Mouse (Mus musculus) limb, embryonic 14.5 days (tissue): ENCODE measurements around the gene Rxra. TPM values are rescaled to one million over a fixed set of nuclear protein-coding genes. Genes with fewer than 3 reads are reported as not detected.

ENCODE experiments used
- ATAC-seq: fragments of 200-750 bp; cut with Nextera tagmentation; 2 replicates; pipeline ENCODE4 v1.8.0; 2017; ENCODE audit warnings: low read depth, moderate number of reproducible peaks, moderate TSS enrichment; ENCODE audit not compliant: low FRiP score
- DNase-seq: peaks from one replicate; pipeline ENCODE4 v3.0.0-alpha.2; 2015; ENCODE audit warnings: low spot score
- H3K27ac ChIP-seq: fragments of 300-500 bp; sonication (generic); replicated peaks from 2 replicates; pipeline ENCODE4 v1.5.1; 2014; ENCODE audit warnings: low read depth, mild to moderate bottlenecking, low read length, moderate library complexity, mixed read lengths
- H3K27me3 ChIP-seq: fragments of 300-500 bp; sonication (generic); 2 replicates; pipeline ENCODE4 v1.6.1; 2014; ENCODE audit warnings: low read length, mixed read lengths; ENCODE audit not compliant: control insufficient read depth, insufficient read depth
- H3K36me3 ChIP-seq: fragments of 300-500 bp; sonication (generic); 2 replicates; pipeline ENCODE4 v1.6.1; 2014; ENCODE audit warnings: mild to moderate bottlenecking, low read length, moderate library complexity, mixed read lengths; ENCODE audit not compliant: control insufficient read depth, insufficient read depth
- H3K4me1 ChIP-seq: fragments of 300-500 bp; sonication (generic); 2 replicates; pipeline ENCODE4 v1.6.1; 2014; ENCODE audit warnings: antibody characterized with exemption, low read length, mixed read lengths; ENCODE audit not compliant: control insufficient read depth, insufficient read depth
- H3K4me2 ChIP-seq: fragments of 300-500 bp; sonication (generic); replicated peaks from 2 replicates; pipeline ENCODE4 v1.6.1; 2014; ENCODE audit warnings: low read depth, mild to moderate bottlenecking, low read length, moderate library complexity; ENCODE audit not compliant: severe bottlenecking
- H3K4me3 ChIP-seq: fragments of 300-500 bp; sonication (generic); replicated peaks from 2 replicates; pipeline ENCODE4 v1.5.1; 2014; ENCODE audit warnings: low read length
- H3K9ac ChIP-seq: fragments of 300-500 bp; sonication (generic); 2 replicates; pipeline ENCODE4 v1.6.1; 2014; ENCODE audit warnings: mild to moderate bottlenecking, low read depth, low read length, moderate library complexity; ENCODE audit not compliant: severe bottlenecking
- H3K9me3 ChIP-seq: fragments of 300-500 bp; sonication (generic); 2 replicates; pipeline ENCODE4 v1.6.1; 2016; ENCODE audit warnings: low read length; ENCODE audit not compliant: control insufficient read depth
- POLR2A ChIP-seq: fragments of 200-500 bp; IDR thresholded peaks from 2 replicates; pipeline ENCODE4 v1.8.0; 2012; ENCODE audit warnings: inconsistent platforms, mild to moderate bottlenecking, moderate library complexity, borderline replicate concordance; ENCODE audit not compliant: insufficient read depth, insufficient read length; ENCODE audit errors: extremely low read depth
- WGBS: fragments of 180-500 bp; shearing (Covaris S2); extraction: QIAGEN DNeasy Blood & Tissue Kit; methylation state at CpG from one replicate; pipeline ENCODE4 v1.1.7; 2014; 5-methylcytosine and 5-hydroxymethylcytosine counted together
- polyA plus RNA-seq, 2 experiments: library from polyadenylated mRNA; depleted of rRNA in 1 of 2; stranded (reverse) in 1 of 2; unstranded in 1 of 2; fragments of >200 nt; fragmentation: Nextera tagmentation in 1 of 2; extraction: Ambion mirVana in 1 of 2; gene quantifications; 2 replicates each; pipeline versions ENCODE4 v1.2.1 to v1.2.3; 2012 to 2014

The Rxra gene
- polyA plus RNA-seq, 2 experiments: 13.8 to 56.8 TPM

DNA sequence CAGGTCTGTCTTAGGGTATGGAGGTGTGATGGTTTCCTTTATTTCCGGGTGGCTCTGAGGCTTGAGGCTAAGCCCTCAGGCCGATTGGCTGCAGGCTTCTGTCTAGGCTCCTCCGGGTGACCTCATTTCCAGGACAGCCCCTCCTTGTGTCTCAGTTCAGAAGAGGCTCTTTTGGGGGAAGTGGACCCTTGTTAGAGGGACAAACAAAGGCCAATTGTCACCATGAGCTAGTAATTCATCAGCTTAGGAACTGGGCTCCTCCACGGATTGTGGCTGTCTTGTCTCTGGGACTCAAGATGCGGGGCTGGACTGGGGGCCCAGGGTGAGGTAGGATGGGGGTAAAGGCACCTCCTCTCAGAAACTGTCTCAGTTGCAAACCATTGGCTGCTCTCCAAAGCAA lies 5.5 kb upstream of the Rxra start:
- Histone ChIP-seq H3K4me2 (no peak overlapping the region), H3K9me3 (no peaks in the 10 kb centered on the region), H3K27ac (no peak overlapping the region; the same call in 1 of the 2 replicates), H3K9ac (no peak overlapping the region), H3K4me1 (peaks cover 41% of the 10 kb centered on the region), H3K4me3 (no peak overlapping the region), H3K27me3 (no peaks in the 10 kb centered on the region), H3K36me3 (no peaks in the 10 kb centered on the region)
- 58% methylated on average over 5 of the region's 5 CpGs for WGBS
- no peak for TF ChIP-seq POLR2A
- DNase-seq: no peak
- ATAC-seq: no peak

DNA sequence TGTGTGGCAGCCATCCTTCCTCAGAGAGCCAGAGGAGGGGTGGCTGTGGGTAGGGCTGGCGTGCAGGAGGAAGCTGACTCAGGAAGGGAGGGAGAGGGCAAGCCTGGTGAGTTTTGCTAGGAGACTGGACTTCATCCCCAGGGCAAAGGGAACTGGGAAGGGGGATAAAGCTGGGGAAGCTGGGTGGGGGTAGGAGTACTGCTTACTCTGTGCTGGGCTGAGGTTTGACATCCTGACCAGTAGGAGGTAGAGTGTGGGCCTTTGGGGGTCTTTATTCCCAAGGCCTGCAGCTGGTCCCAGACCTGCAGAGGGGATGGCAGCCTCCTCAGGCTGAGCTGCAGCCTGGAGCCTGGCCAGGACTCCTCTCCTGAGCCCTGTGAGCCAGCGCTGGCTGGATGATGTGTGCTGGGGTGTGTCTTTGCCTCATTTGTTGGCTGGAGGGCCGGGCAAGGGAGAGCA lies 4.6 kb upstream of the Rxra start:
- Histone ChIP-seq H3K27ac (peak overlapping the region; percentile 84), H3K27me3 (no peaks in the 10 kb centered on the region), H3K4me2 (0 out of 2 replicates have a peak overlapping the region, but pooled peaks have one; percentile 10), H3K9ac (peak overlapping the region; percentile 43; the same call in 1 of the 2 replicates), H3K4me3 (no peak overlapping the region), H3K36me3 (no peaks in the 10 kb centered on the region), H3K9me3 (no peaks in the 10 kb centered on the region), H3K4me1 (peaks cover 34% of the 10 kb centered on the region)
- ATAC-seq: peak; percentile 21; the same call in 1 of the 2 replicates
- DNase-seq: peak; percentile 69
- WGBS: 5% methylated on average over 3 of the region's 3 CpGs
- TF ChIP-seq POLR2A: no peak

DNA sequence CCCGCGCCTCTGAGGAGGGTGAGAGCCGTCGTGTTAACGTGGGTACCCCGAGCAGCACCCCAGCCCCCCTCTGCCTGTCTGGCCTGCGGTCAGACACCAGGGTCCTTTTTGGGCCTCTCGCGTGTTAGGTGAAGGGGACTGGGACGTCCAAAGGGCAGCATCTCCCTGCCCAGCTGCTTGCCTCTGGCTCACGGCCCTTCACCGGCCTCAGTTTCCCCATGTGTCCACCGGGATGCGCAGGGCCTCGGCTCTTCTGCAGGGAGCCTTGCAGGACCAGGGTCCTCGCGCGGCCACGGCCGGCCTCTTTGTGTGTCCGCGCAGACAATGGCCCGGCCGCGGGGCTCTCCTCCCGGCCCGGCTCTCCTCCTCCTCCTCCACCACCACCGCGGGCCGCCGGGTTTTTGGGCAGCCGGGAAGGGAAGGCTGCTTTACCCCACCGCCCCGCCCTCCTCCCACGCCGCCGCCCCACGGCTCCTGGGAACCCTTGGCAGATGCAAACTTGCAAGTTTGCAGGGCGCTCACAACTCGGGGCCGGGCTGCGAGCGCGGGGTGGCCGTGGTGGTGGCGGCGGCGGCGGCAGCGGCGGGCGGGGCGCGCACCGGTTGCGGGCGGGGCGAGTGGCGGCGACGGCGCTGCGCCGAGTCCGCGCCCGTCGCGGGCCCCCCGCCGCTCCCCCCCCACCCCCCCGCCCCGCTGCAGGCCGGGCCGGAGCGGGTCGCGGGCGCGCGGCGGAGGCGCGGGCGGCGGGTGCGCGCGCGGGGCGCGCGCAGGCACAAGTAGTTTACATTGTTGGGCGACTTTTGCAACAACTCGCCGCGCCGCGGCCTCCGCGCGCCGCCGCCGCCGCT lies 462 bp downstream of the Rxra start:
- WGBS: 0% methylated on average over 19 of the region's 106 CpGs
- DNase-seq: peak; percentile 62

DNA sequence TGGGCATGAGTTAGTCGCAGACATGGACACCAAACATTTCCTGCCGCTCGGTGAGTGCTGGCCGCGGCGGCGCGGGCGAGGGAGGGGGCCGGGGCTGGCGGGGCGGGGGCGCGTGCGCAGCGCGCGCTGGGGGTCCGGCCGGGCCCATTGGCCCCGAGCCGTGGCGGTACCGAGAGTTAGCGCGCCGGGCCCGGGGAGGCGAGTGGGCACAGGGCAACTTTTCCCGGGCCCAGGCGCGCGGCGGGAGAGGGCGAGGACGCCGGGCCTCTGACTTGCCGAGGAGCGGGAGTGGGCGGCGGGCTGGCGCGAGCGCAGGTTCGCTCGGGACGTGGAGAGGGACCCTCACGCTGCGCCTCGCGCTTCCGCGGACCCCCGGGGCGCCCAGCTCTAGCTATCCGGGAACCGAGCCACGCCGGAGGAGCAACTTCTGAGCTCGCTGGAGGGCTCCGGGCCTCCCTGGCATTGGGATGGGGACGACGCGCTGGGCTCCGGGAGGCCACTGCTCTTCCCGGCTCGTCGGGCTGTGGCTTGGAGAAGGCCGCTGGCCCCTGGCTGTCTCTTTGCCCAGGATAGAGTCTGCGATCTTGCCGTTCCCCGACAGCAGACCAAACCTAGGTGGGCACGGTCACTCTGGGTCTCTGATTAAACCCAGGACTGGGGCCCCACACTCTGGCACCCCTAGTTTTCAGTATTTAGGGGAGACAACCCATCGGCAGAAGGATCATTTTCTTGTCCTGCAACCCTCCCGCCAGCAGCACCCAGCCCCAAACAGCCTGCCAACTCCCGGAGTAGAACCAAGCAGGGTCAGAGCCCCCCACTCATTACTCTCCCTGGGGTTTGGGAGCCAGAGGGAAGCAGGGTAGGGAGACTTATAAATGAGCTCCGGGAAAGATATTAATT lies 1.4 kb downstream of the Rxra start:
- peak overlapping the region; percentile 99 for H3K27ac ChIP-seq
- DNase-seq: no peak
- WGBS: under 1% methylated on average over 42 of the region's 77 CpGs
- H3K9me3 ChIP-seq: no peaks in the 10 kb centered on the region
- peaks cover 49% of the 10 kb centered on the region for H3K4me1 ChIP-seq
- peak overlapping the region; percentile 90 for H3K4me3 ChIP-seq
- no peaks in the 10 kb centered on the region for H3K27me3 ChIP-seq
- peak; percentile 28; the same call in 1 of the 2 replicates for ATAC-seq
- H3K36me3 ChIP-seq: no peaks in the 10 kb centered on the region
- peak overlapping the region; percentile 96 for H3K9ac ChIP-seq
- TF ChIP-seq POLR2A: no peak
- peak overlapping the region; percentile 92 for H3K4me2 ChIP-seq

More for the DNA sequence above, 462 bp downstream of the Rxra start:
- Histone ChIP-seq H3K4me1 (peaks cover 49% of the 10 kb centered on the region), H3K27ac (peak overlapping the region; percentile 99), H3K9me3 (no peaks in the 10 kb centered on the region), H3K9ac (peak overlapping the region; percentile 96), H3K4me2 (peak overlapping the region; percentile 95), H3K27me3 (no peaks in the 10 kb centered on the region), H3K36me3 (no peaks in the 10 kb centered on the region), H3K4me3 (peak overlapping the region; percentile 90)
- ATAC-seq: peak; percentile 43
- no peak for TF ChIP-seq POLR2A

DNA sequence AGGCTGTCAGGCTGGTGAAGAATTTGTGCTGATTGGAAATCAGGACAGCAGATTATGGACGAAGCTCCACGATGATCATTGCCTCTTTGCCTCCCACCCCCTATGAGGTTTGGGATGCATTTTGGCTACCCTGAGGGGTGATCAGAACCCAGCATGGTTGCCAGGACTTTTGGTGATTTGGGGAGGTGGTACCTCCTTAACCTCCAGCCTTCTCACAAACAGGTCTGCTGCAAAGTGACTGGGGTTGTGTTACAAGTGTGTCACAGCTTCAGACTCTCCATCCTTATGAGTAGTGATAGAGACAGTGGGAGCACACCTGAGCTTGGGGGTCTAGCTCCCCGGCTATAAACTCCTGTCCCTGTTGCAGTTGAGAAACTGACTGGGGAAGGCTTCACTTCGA lies 2.1 kb downstream of the Rxra start:
- Histone ChIP-seq H3K4me1 (peaks cover 50% of the 10 kb centered on the region), H3K4me2 (peak overlapping the region; percentile 92), H3K4me3 (peak overlapping the region; percentile 90), H3K9ac (peak overlapping the region; percentile 96), H3K9me3 (no peaks in the 10 kb centered on the region), H3K27me3 (no peaks in the 10 kb centered on the region), H3K36me3 (no peaks in the 10 kb centered on the region), H3K27ac (peak overlapping the region; percentile 99)
- DNase-seq: no peak
- no peak for ATAC-seq
- no peak for TF ChIP-seq POLR2A
- 18% methylated on average over 4 of the region's 4 CpGs for WGBS
